12 mouse cellular contexts compared by ENCODE assay signal in genomic region chr19:42158246-42159017, GRCm38 (mm10). TPM values are rescaled to one million over a fixed set of nuclear protein-coding genes. Genes with fewer than 3 reads are reported as not detected.
DNase-seq lines count a peak whose midpoint lies in the region; ATAC-seq lines count a peak whose summit lies in the region.
"Had no signal": no experiment of that assay in that cellular context is flagged by ENCODE, and none has a peak within 500 bp of the region (broad histone marks: within the 10 kb centered on the region; RNA-seq: fewer than 3 reads in every experiment).

No protein-coding gene starts in this region.

- ATAC-seq in lung, embryonic 15.5 days (ENCODE audit: borderline replicate concordance, extremely low read depth, low FRiP score, low TSS enrichment) = peak; percentile 43; the same call in 1 of the 2 replicates
- ATAC-seq in embryonic facial prominence, embryonic 11.5 days (replicated peaks; ENCODE audit: insufficient number of reproducible peaks, low FRiP score, low TSS enrichment, low read depth) = no peak
- ATAC-seq in liver, embryonic 15.5 days (ENCODE audit: insufficient read depth) = no peak
- no peak for ATAC-seq in erythroid progenitor cell, adult 5-6 weeks (replicated peaks; ENCODE audit: low FRiP score, poor library complexity, severe bottlenecking)
- ATAC-seq: Patski had no signal

- WGBS in lung, embryonic 15.5 days = 31% methylated on average over 13 of the region's 13 CpGs
- WGBS in embryonic facial prominence, embryonic 11.5 days = 45% methylated on average over 13 of the region's 13 CpGs
- 19% methylated on average over 13 of the region's 13 CpGs for WGBS in liver, embryonic 15.5 days (ENCODE audit: insufficient replicate concordance)

- peak; percentile 21 for DNase-seq in embryo, embryonic 11 days
- DNase-seq in embryo, embryonic 10 days (ENCODE audit: low spot score) = no peak
- no peak for DNase-seq in lung, postnatal 14 days
- DNase-seq in embryonic facial prominence, embryonic 11.5 days (ENCODE audit: low spot score) = no peak
- DNase-seq in right cerebral cortex, postnatal 10 days (ENCODE audit: low spot score in 2 of 2) = no peak
- DNase-seq: cerebellum, adult 11-12 months; kidney, postnatal 4 days had no signal

- H3K4me1 ChIP-seq in lung, embryonic 15.5 days = peaks cover 12% of the 10 kb centered on the region
- peaks cover 4% of the 10 kb centered on the region; the same call in 1 of the 2 replicates for H3K4me1 ChIP-seq in embryonic facial prominence, embryonic 11.5 days (ENCODE audit: control insufficient read depth, insufficient read depth, low read length)
- peaks cover 18% of the 10 kb centered on the region for H3K4me1 ChIP-seq in liver, embryonic 15.5 days (replicated peaks)

- no peaks in the 10 kb centered on the region for H3K36me3 ChIP-seq in lung, embryonic 15.5 days
- no peaks in the 10 kb centered on the region for H3K36me3 ChIP-seq in embryonic facial prominence, embryonic 11.5 days (replicated peaks; ENCODE audit: control insufficient read depth, insufficient read depth, low read depth, low read length)
- no peaks in the 10 kb centered on the region for H3K36me3 ChIP-seq in liver, embryonic 15.5 days (replicated peaks)

- peak overlapping the region; percentile 16; the same call in 1 of the 2 replicates for H3K4me2 ChIP-seq in lung, embryonic 15.5 days
- H3K4me2 ChIP-seq in embryonic facial prominence, embryonic 11.5 days (ENCODE audit: low read depth, low read length) = no peak overlapping the region
- H3K4me2 ChIP-seq in liver, embryonic 15.5 days = peak overlapping the region; percentile 45

- H3K27me3 ChIP-seq in lung, embryonic 15.5 days = no peaks in the 10 kb centered on the region
- no peaks in the 10 kb centered on the region for H3K27me3 ChIP-seq in embryonic facial prominence, embryonic 11.5 days (ENCODE audit: control insufficient read depth, insufficient read depth, low read length)
- H3K27me3 ChIP-seq in liver, embryonic 15.5 days = peaks cover 9% of the 10 kb centered on the region; the same call in 1 of the 2 replicates

- no peaks in the 10 kb centered on the region for H3K9me3 ChIP-seq in lung, embryonic 15.5 days
- H3K9me3 ChIP-seq in embryonic facial prominence, embryonic 11.5 days (replicated peaks; ENCODE audit: control insufficient read depth, low read length) = no peaks in the 10 kb centered on the region
- no peaks in the 10 kb centered on the region for H3K9me3 ChIP-seq in liver, embryonic 15.5 days (replicated peaks)
- H3K9me3 ChIP-seq: megakaryocyte, embryonic 14.5 days had no signal

- no peak overlapping the region for H3K4me3 ChIP-seq in lung, embryonic 15.5 days
- no peak overlapping the region for H3K4me3 ChIP-seq in embryonic facial prominence, embryonic 11.5 days (ENCODE audit: low read depth, low read length)
- no peak overlapping the region for H3K4me3 ChIP-seq in liver, embryonic 15.5 days (replicated peaks)

- H3K9ac ChIP-seq in lung, embryonic 15.5 days = no peak overlapping the region
- peak overlapping the region; percentile 13; the same call in 1 of the 2 replicates for H3K9ac ChIP-seq in embryonic facial prominence, embryonic 11.5 days (replicated peaks; ENCODE audit: low read length)
- no peak overlapping the region for H3K9ac ChIP-seq in liver, embryonic 15.5 days

- H3K27ac ChIP-seq in lung, embryonic 15.5 days = peak overlapping the region; percentile 47
- no peak overlapping the region; the same call in 1 of the 2 replicates for H3K27ac ChIP-seq in embryonic facial prominence, embryonic 11.5 days (replicated peaks; ENCODE audit: low read depth, low read length)
- no peak overlapping the region for H3K27ac ChIP-seq in liver, embryonic 15.5 days (replicated peaks)

RNA-seq across cellular contexts. Expression of gene Zfyve27, which starts 5.3 kb away (rescaled TPM):
- polyA plus RNA-seq in lung, embryonic 15.5 days (2015; fragmentation: Nextera tagmentation; extraction: Ambion mirVana) = 23.3 and 28.2 TPM in 2 replicates
- 10.2 and 14.0 TPM in 2 replicates for polyA plus RNA-seq in embryonic facial prominence, embryonic 11.5 days (2014; fragmentation: Nextera tagmentation; extraction: Ambion mirVana)
- 8.8 and 10.1 TPM in 2 replicates for polyA plus RNA-seq in liver, embryonic 15.5 days (2015; fragmentation: Nextera tagmentation; extraction: Ambion mirVana)
- 7.1 and 9.4 TPM in 2 replicates for total RNA-seq in erythroid progenitor cell, adult 5-6 weeks (2015; ENCODE audit: low replicate concordance)
- 6.1 and 16.9 TPM in 2 replicates for total RNA-seq in erythroid progenitor cell, adult 5-6 weeks (2017; ENCODE audit: low replicate concordance)

RNA-seq across cellular contexts. Expression of gene Marveld1, which starts 11.2 kb away (rescaled TPM):
- 17.1 and 21.0 TPM in 2 replicates for polyA plus RNA-seq in lung, embryonic 15.5 days (2015; fragmentation: Nextera tagmentation; extraction: Ambion mirVana)
- 10.9 and 16.6 TPM in 2 replicates for polyA plus RNA-seq in embryonic facial prominence, embryonic 11.5 days (2014; fragmentation: Nextera tagmentation; extraction: Ambion mirVana)
- 3.2 and 4.7 TPM in 2 replicates for polyA plus RNA-seq in liver, embryonic 15.5 days (2015; fragmentation: Nextera tagmentation; extraction: Ambion mirVana)
- 0.84 and 2.2 TPM in 2 replicates for total RNA-seq in erythroid progenitor cell, adult 5-6 weeks (2015; ENCODE audit: low replicate concordance)
- total RNA-seq in erythroid progenitor cell, adult 5-6 weeks (2017; ENCODE audit: low replicate concordance) = 1.9 and 3.9 TPM in 2 replicates

RNA-seq across cellular contexts. Expression of gene Avpi1, which starts 29.6 kb away (rescaled TPM):
- polyA plus RNA-seq in lung, embryonic 15.5 days (2015; fragmentation: Nextera tagmentation; extraction: Ambion mirVana) = 64.3 and 64.4 TPM in 2 replicates
- 22.1 and 22.9 TPM in 2 replicates for polyA plus RNA-seq in embryonic facial prominence, embryonic 11.5 days (2014; fragmentation: Nextera tagmentation; extraction: Ambion mirVana)
- 19.9 and 25.0 TPM in 2 replicates for polyA plus RNA-seq in liver, embryonic 15.5 days (2015; fragmentation: Nextera tagmentation; extraction: Ambion mirVana)
- 6.5 TPM in 1 of 2 replicates, not detected in the other for total RNA-seq in erythroid progenitor cell, adult 5-6 weeks (2015; ENCODE audit: low replicate concordance)
- total RNA-seq in erythroid progenitor cell, adult 5-6 weeks (2017; ENCODE audit: low replicate concordance) = 4.4 TPM in 1 of 2 replicates, not detected in the other

RNA-seq across cellular contexts. Expression of gene Sfrp5, which starts 43.6 kb away (rescaled TPM):
- 0.95 and 1.1 TPM in 2 replicates for polyA plus RNA-seq in lung, embryonic 15.5 days (2015; fragmentation: Nextera tagmentation; extraction: Ambion mirVana)
- 0.64 and 1.2 TPM in 2 replicates for polyA plus RNA-seq in embryonic facial prominence, embryonic 11.5 days (2014; fragmentation: Nextera tagmentation; extraction: Ambion mirVana)
- polyA plus RNA-seq in liver, embryonic 15.5 days (2015; fragmentation: Nextera tagmentation; extraction: Ambion mirVana) = 0.12 TPM in 1 of 2 replicates, not detected in the other
- not detected in 2 replicates for total RNA-seq in erythroid progenitor cell, adult 5-6 weeks (2015; ENCODE audit: low replicate concordance)
- not detected in 2 replicates for total RNA-seq in erythroid progenitor cell, adult 5-6 weeks (2017; ENCODE audit: low replicate concordance)
